Mouse (Mus musculus): Measurements from ENCODE around the gene Tns4. TPM values are rescaled to one million over a fixed set of nuclear protein-coding genes. Genes with fewer than 3 reads are reported as not detected.

Gene Tns4
- total and polyA plus RNA-seq, 3 experiments: 0.31 to 0.58 (median 0.45) TPM

GRCm38 (mm10) chr11:99047120-99047519 is 42.0 kb downstream of the Tns4 start:
- peak; percentile 77 for DNase-seq

- DNase-seq: peak; percentile 27
These were observed 43.8 kb downstream of the Tns4 start for GRCm38 (mm10) chr11:99045159-99045889.

GRCm38 (mm10) chr11:99044306-99044705 is 44.8 kb downstream of the Tns4 start:
- peak; percentile 34 for DNase-seq

GRCm38 (mm10) chr11:99043632-99044031 is 45.5 kb downstream of the Tns4 start:
- DNase-seq: peak; percentile 17

GRCm38 (mm10) chr11:99042834-99043431 is 46.2 kb downstream of the Tns4 start:
- DNase-seq: peak; percentile 61

DNA sequence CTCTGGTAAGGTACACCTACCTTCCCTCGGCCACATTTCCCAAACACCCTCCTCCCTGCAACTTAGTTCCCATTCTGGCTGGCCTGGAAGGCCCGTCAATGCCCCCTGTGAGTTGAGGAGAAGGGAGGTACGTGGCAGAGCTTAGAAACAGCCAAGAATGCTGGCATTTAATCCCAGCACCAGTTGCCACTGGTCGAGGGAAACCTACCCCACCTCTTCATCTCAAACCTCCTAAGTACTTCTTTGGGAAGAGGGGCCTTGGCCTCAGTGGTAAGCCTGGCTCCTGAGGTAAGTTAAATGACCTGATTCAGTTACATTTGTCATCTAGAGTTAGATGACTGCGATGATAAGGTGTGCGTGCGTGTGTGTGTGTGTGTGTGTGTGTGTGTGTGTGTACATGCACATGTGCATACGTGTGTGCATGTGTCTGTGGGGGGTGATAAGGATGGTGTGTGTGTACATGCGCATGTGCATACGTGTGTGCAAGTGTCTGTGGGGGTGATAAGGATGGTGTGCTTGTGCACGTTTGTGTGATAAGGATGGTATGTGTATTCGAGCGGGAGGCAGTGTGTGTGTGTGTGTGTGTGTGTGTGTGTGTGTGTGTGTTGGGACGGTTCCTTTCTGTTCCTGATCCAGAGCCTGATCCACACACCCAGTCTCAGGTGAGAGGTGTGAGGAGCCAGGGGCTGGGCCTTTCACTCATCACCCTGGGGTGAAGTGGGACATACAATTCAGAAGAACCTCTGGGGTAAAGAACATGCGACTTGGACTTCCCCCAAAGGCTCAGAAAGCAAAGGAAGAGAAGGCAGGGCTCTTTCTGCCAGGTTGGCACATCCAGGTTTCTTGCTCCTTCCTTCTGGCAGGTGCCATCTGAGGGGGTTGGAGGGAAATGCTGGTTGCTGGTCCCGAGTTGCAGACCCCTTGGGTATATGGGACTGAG is 47.0 kb downstream of the Tns4 start:
- no peak for DNase-seq

- peak; percentile 68 for DNase-seq
These were observed 47.9 kb downstream of the Tns4 start, which contains the start of gene Igfbp4 for GRCm38 (mm10) chr11:99041051-99041729. TSS of gene Igfbp4 (plus strand) at chr11:99041244.

DNA sequence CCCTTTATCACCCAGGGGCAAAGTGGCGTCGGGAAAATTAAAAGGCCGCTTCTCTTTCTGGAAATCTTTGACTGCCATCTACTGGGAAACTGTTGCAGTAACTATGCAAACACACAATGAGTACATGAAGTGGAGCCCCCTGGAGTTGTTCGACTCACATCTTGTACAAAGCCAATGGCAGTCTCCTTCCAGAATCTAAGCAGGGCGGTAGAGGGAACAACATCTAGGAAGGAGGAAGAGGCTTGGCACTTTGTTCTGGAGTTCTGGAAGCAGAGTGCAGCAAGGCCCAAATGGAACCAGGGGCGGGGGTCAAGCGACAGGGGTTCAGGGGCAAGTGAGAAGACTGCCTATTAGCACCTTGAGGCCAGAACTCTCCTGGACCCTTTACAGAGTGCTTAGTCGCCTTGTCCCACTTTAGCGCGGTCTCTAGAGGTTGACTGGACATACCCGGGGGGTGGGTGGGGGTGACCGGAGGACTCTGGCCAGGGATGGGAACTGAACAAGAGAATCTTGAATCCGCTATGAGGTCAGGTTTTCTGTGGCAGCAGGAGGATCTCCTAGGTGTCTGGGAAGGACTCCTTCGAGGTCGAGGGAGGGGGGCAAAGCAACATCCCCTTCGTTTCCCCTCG is 48.6 kb downstream of the Tns4 start:
- peak; percentile 39 for DNase-seq

DNA sequence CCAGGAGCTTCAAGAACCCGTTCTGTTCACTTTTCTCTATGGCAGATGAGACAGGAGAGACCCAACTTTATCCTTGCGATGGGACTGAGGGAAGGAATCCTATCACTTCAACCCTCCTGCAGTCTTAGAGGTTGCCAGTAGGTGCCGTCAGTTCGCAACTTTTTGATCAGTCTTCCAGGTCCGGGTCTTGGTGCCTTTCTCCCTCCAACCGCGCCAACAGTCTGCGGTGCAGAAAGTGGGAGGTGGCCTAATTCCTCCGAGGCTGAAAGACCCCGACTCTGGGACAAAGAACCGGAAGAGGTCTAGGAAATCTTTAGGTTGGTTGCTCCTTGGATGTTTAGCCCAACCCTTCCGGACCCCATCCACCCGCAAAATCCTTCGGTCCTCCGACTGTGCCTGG is 49.3 kb downstream of the Tns4 start:
- peak; percentile 85 for DNase-seq

GRCm38 (mm10) chr11:99036254-99036653 is 52.9 kb downstream of the Tns4 start:
- no peak for DNase-seq

DNA sequence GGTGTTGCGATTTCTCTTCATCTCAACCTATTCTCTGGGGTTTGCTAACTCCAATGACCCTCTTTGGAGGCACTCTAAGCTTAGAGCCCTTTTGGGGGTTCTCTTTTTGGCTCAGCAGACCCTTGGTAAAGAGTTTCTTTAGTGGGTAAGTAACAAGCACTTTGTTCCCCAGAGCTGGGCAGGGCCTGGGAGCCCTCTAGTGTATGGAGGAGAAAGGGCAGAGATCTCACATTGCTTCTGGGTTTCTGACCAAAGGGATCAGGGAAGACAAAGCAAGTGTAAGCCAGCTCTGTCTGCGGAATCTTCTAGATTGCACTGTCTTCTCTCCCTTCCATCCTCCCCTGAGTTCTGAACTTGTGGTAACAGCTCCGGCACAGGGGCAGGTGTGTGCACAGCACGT is 53.8 kb downstream of the Tns4 start:
- DNase-seq: no peak

GRCm38 (mm10) chr11:99026899-99027440 is 62.1 kb downstream of the Tns4 start:
- DNase-seq: no peak

DNA sequence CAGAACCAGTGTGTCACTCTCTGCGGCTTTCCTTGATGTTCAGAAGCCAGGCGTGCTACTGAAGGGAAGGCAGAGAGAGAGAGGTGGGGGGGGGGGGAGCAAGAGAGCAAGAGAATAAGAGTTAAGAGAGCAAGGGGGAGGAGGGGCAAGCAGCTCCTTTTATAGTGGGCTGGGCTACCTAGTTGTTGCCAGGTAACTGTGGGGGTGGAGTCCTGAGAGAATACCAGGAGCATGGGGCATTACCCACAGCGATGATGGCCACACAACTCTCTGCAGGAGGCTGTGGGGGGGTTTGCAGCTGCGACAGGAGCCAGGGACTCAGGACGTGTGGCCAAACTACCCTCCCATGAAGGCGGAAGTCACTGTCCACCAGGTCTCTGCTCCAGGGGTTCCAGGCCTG is 63.2 kb downstream of the Tns4 start:
- DNase-seq: no peak

DNA sequence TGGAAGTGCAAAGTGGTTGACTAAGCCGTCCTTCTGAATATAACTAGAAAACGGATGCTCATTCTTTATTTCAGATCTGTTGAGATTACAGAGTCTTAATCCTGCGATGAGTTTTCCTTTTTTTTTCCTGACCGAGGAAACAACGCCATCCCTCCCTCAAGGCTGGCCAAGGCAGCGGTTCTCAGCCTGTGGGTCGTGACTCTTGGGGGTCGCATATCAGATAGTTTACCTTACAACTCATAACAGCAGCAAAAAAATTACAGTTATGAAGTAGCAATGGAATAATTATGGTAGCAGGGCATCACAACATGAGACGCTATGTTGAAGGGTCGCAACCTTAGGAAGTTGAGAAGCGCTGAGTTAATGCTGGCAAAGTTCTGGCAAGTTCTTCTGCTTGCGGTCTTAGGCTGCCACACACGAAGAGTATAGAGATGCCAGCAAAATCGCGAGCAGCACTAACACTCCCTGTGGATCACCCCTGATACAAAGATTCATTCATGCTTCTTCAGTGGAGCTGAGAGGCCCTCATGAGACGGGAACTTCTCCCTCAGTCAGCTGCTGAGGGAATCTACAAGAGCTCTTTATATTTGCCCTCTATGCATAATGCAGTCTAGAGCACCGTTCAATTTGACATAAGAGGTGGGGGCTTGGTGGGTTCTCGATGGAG is 64.5 kb downstream of the Tns4 start:
- no peak for DNase-seq

DNA sequence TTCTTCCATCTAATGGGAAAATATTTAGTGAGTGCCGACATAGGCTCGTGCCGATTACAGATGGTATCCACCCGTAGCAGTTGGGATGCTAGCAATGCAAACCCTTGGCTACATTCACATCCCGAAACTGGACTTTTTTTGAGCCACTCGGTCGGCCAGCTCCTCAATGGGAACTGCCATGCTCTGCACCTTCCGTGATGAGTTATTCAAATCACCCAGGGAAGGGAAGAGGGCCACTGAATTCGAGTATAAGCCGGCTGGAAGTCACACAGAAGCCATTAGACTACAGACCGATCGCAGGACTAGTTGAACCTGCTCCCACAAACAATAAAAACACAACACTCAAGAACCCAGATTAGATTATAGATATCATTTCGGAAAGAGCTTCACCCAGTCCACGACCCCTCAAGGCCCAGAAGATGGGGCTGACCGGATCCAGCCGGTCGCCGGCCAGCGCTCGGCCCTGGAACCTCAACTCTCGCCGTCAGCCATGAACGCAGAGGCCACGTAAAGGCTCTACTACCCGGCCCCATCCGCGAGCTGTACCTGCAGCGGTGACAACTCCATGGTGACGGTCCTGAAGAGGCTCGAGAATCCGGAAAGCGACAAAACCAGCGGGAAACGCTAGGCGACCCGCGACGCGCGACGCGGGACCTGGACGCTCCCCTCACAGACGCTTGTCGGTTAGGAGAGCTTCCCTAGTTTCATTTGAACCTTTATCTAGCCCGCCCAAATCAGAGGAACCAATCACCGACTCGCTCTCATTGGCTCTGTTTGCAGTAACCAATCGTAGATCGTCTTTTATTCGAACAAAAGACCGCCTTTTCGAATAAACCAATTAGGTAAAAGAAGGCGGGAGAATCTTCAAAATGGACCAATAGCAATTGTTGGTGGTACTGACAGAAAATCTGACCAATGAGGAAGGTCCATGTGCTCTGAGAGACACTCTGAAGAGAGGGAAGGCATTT is 65.3 kb downstream of the Tns4 start, which contains the start of gene Top2a:
Gene Top2a, minus strand, starts transcription at position 690 of the 968 bp plus-strand sequence.
- peak; percentile 94 for DNase-seq

- DNase-seq: no peak
These were observed 66.0 kb downstream of the Tns4 start for GRCm38 (mm10) chr11:99023094-99023493.

DNA sequence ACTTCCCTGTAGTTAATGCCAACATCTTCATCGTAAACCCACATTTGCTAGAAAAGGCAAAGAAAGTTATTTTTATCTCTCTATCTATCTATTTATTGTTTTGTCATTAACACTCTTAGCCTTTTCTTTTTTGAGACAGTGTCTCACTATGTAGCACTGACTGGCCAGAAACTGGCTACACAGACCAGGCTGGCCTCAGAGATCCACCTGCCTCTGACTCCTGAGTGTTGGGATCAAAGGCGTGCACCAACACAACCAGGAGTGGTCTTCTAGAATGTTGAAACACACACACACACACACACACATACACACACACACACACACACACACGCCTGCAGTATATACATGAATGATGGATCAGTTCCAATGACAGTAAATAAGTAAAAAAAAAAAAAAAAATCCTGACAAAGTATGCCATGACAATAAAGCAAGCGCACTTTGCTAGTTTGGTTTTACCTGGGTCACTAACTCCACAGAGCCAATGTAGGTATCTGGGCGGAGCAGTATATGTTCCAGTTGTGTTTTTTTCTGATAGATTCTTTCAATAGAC is 66.6 kb downstream of the Tns4 start:
- no peak for DNase-seq

DNA sequence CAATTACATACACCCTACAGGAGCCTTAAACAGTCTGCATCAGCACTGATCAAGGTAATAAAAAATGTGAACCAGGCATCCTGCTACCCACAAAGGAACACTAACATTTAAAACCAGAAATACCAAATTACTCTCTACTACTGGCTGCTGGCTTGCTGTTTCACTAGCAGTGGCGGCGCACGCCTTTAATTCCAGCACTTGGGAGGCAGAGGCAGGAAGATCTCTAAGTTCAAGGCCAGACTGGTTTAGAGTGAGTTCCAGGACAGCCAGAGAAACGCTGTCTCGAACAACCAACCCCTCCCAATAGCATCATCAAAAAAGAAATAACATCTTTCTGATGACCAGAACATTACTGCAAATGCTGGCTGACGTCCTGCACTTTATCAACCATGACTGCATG is 69.3 kb downstream of the Tns4 start:
- DNase-seq: no peak
